Mouse (Mus musculus) olfactory bulb, adult 2 months (tissue): Measurements from ENCODE around the gene Extl1.

Source experiments
- CTCF ChIP-seq: fragments of 200-500 bp; IDR thresholded peaks from 2 replicates; pipeline ENCODE4 v1.5.1; 2012; ENCODE audit warnings: low read depth, mild to moderate bottlenecking, low read length, moderate library complexity; ENCODE audit not compliant: insufficient read depth
- POLR2A ChIP-seq: fragments of 200-500 bp; IDR thresholded peaks from 2 replicates; pipeline ENCODE4 v1.6.1; 2012; ENCODE audit warnings: mild to moderate bottlenecking, low read depth, low read length, moderate library complexity; ENCODE audit not compliant: insufficient read depth

GRCm38 (mm10) chr4:134372294-134372747 lies 11.3 kb downstream of the Extl1 start:
- TF ChIP-seq POLR2A (peak; percentile 39), CTCF (0 out of 2 replicates have a peak, but pooled peaks have one; percentile 22)
